In genomic region chr13:51617861-51618260, GRCm38 (mm10) we compare ENCODE assay signal across 8 mouse cellular contexts. TPM values are rescaled to one million over a fixed set of nuclear protein-coding genes. Genes with fewer than 3 reads are reported as not detected.
A peak's percentile ranks its signal among the peaks of the same experiment; 100 is the strongest.
DNase-seq lines count a peak whose midpoint lies in the region; ATAC-seq and TF ChIP-seq lines count a peak whose summit lies in the region.

No protein-coding gene starts in this region.

- no peak overlapping the region for H3K4me2 ChIP-seq in intestine, postnatal 0 days (replicated peaks; ENCODE audit: low read depth)
- no peak overlapping the region for H3K4me2 ChIP-seq in intestine, embryonic 16.5 days (ENCODE audit: low read depth, low read length)
- H3K4me2 ChIP-seq in hindbrain, embryonic 11.5 days (replicated peaks; ENCODE audit: low read depth, low read length), result no peak overlapping the region
- H3K4me2 ChIP-seq in midbrain, embryonic 15.5 days, result no peak overlapping the region

- no peak overlapping the region for H3K9ac ChIP-seq in intestine, postnatal 0 days (ENCODE audit: low read depth, low read length)
- H3K9ac ChIP-seq in intestine, embryonic 16.5 days (ENCODE audit: low read depth, low read length), result no peak overlapping the region
- H3K9ac ChIP-seq in hindbrain, embryonic 11.5 days (ENCODE audit: low read depth, low read length), result no peak overlapping the region
- H3K9ac ChIP-seq in midbrain, embryonic 15.5 days, result no peak overlapping the region

- no peak overlapping the region for H3K27ac ChIP-seq in intestine, postnatal 0 days (ENCODE audit: low read depth, low read length)
- no peak overlapping the region for H3K27ac ChIP-seq in intestine, embryonic 16.5 days (ENCODE audit: low read length)
- no peak overlapping the region for H3K27ac ChIP-seq in bone marrow macrophage, adult 2 months (ENCODE audit: insufficient read depth, low read depth, low read length)
- no peak overlapping the region for H3K27ac ChIP-seq in hindbrain, embryonic 11.5 days (ENCODE audit: low read depth, low read length)
- H3K27ac ChIP-seq in midbrain, embryonic 15.5 days, result no peak overlapping the region

- TF ChIP-seq CTCF in intestine, postnatal 0 days (IDR thresholded peaks at IDR 0.05; ENCODE audit: low read depth), result peak; percentile 85
- TF ChIP-seq CTCF in bone marrow macrophage, adult 2 months (IDR thresholded peaks at IDR 0.05; ENCODE audit: low read depth, low read length), result peak; percentile 96

- no peaks in the 10 kb centered on the region for H3K36me3 ChIP-seq in intestine, postnatal 0 days (ENCODE audit: control insufficient read depth, insufficient read depth)
- no peaks in the 10 kb centered on the region for H3K36me3 ChIP-seq in intestine, embryonic 16.5 days (ENCODE audit: control insufficient read depth, insufficient read depth, low read length)
- no peaks in the 10 kb centered on the region for H3K36me3 ChIP-seq in hindbrain, embryonic 11.5 days (ENCODE audit: control insufficient read depth, insufficient read depth, low read length)
- H3K36me3 ChIP-seq in midbrain, embryonic 15.5 days (replicated peaks), result no peaks in the 10 kb centered on the region

- WGBS in intestine, postnatal 0 days, result 18% methylated on average over 6 of the region's 6 CpGs
- 21% methylated on average over 6 of the region's 6 CpGs for whole genome bisulfite sequencing in intestine, embryonic 16.5 days
- WGBS in hindbrain, embryonic 11.5 days, result 20% methylated on average over 6 of the region's 6 CpGs
- 19% methylated on average over 6 of the region's 6 CpGs for WGBS in midbrain, embryonic 15.5 days

- H3K4me3 ChIP-seq in intestine, postnatal 0 days (ENCODE audit: low read depth, low read length), result no peak overlapping the region
- H3K4me3 ChIP-seq in intestine, embryonic 16.5 days (ENCODE audit: low read length), result no peak overlapping the region
- no peak overlapping the region for H3K4me3 ChIP-seq in bone marrow macrophage, adult 2 months (ENCODE audit: insufficient read depth, low read length)
- no peak overlapping the region for H3K4me3 ChIP-seq in hindbrain, embryonic 11.5 days (ENCODE audit: low read depth, low read length)
- H3K4me3 ChIP-seq in midbrain, embryonic 15.5 days, result no peak overlapping the region

- H3K27me3 ChIP-seq in intestine, postnatal 0 days (replicated peaks; ENCODE audit: control insufficient read depth, insufficient read depth, low read length), result no peaks in the 10 kb centered on the region
- H3K27me3 ChIP-seq in intestine, embryonic 16.5 days (replicated peaks; ENCODE audit: control insufficient read depth, insufficient read depth, low read length), result no peaks in the 10 kb centered on the region
- no peaks in the 10 kb centered on the region for H3K27me3 ChIP-seq in hindbrain, embryonic 11.5 days (ENCODE audit: control insufficient read depth, insufficient read depth, low read length)
- H3K27me3 ChIP-seq in midbrain, embryonic 15.5 days (replicated peaks), result no peaks in the 10 kb centered on the region

- TF ChIP-seq POLR2A in bone marrow macrophage, adult 2 months (IDR thresholded peaks at IDR 0.05; ENCODE audit: borderline replicate concordance, low read depth, low read length), result no peak

- H3K4me1 ChIP-seq in intestine, postnatal 0 days (replicated peaks; ENCODE audit: control insufficient read depth, insufficient read depth, low read length), result no peaks in the 10 kb centered on the region
- no peaks in the 10 kb centered on the region for H3K4me1 ChIP-seq in intestine, embryonic 16.5 days (ENCODE audit: control insufficient read depth, insufficient read depth, low read length)
- no peaks in the 10 kb centered on the region for H3K4me1 ChIP-seq in bone marrow macrophage, adult 2 months (ENCODE audit: control insufficient read depth, insufficient read depth, low read length)
- H3K4me1 ChIP-seq in hindbrain, embryonic 11.5 days (replicated peaks; ENCODE audit: control insufficient read depth, insufficient read depth, low read length), result no peaks in the 10 kb centered on the region
- peaks cover 8% of the 10 kb centered on the region; the same call in 1 of the 2 replicates for H3K4me1 ChIP-seq in midbrain, embryonic 15.5 days

- DNase-seq in fibroblast of lung, adult 2 months (ENCODE audit: low read depth), result peak; percentile 20
- peak; percentile 91 for DNase-seq in hindbrain, embryonic 11.5 days (ENCODE audit: low spot score)
- DNase-seq in left cerebral cortex, postnatal 10 days (ENCODE audit: extremely low spot score in 1 of 2, low spot score in 2 of 2), result peak; percentile 61 to 64
- DNase-seq in telencephalon, adult 2 months (ENCODE audit: low read depth, low spot score), result peak; percentile 51

- ATAC-seq in intestine, postnatal 0 days, result no peak
- ATAC-seq in intestine, embryonic 16.5 days, result no peak
- ATAC-seq in hindbrain, embryonic 11.5 days (ENCODE audit: low FRiP score), result peak; percentile 47; the same call in 1 of the 2 replicates
- ATAC-seq in midbrain, embryonic 15.5 days (replicated peaks), result peak; percentile 63

- no peaks in the 10 kb centered on the region for H3K9me3 ChIP-seq in intestine, postnatal 0 days (ENCODE audit: control insufficient read depth)
- H3K9me3 ChIP-seq in intestine, embryonic 16.5 days (ENCODE audit: control insufficient read depth, low read length), result no peaks in the 10 kb centered on the region
- H3K9me3 ChIP-seq in hindbrain, embryonic 11.5 days (ENCODE audit: control insufficient read depth, low read length), result no peaks in the 10 kb centered on the region
- no peaks in the 10 kb centered on the region for H3K9me3 ChIP-seq in midbrain, embryonic 15.5 days

- intact Hi-C loops in left cerebral cortex, postnatal 10 days (cut with DNase I), result loop anchor here (2.0 to 10.0 kb wide), 3 partner anchors 49 to 423 kb away; partner anchors contain the start of gene Shc3

RNA-seq across cellular contexts. Expression of gene Cks2, which starts 27.2 kb away (rescaled TPM):
- 109 and 119 TPM in 2 replicates for polyA plus RNA-seq in intestine, postnatal 0 days (2015; fragmentation: Nextera tagmentation; extraction: Ambion mirVana)
- 247 and 266 TPM in 2 replicates for polyA plus RNA-seq in intestine, embryonic 16.5 days (2015; fragmentation: Nextera tagmentation; extraction: Ambion mirVana)
- polyA plus RNA-seq in bone marrow macrophage, adult 2 months (2012; ENCODE audit: insufficient read depth, insufficient read length, missing spikeins), result 67.4 and 76.4 TPM in 2 replicates
- 298 and 307 TPM in 2 replicates for polyA plus RNA-seq in hindbrain, embryonic 11.5 days (2014; fragmentation: Nextera tagmentation; extraction: Ambion mirVana)
- 1 to 10 TPM; 4.6 to 6.3 TPM for total RNA-seq in left cerebral cortex, postnatal 10 days (2021)
- polyA plus RNA-seq in midbrain, embryonic 15.5 days (2015; fragmentation: Nextera tagmentation; extraction: Ambion mirVana), result 36.9 and 42.6 TPM in 2 replicates

RNA-seq across cellular contexts. Expression of gene Secisbp2, which starts 33.6 kb away (rescaled TPM):
- polyA plus RNA-seq in intestine, postnatal 0 days (2015; fragmentation: Nextera tagmentation; extraction: Ambion mirVana), result 20.2 and 26.1 TPM in 2 replicates
- 23.7 and 28.9 TPM in 2 replicates for polyA plus RNA-seq in intestine, embryonic 16.5 days (2015; fragmentation: Nextera tagmentation; extraction: Ambion mirVana)
- 19.8 and 20.5 TPM in 2 replicates for polyA plus RNA-seq in bone marrow macrophage, adult 2 months (2012; ENCODE audit: insufficient read depth, insufficient read length, missing spikeins)
- 30.0 and 35.3 TPM in 2 replicates for polyA plus RNA-seq in hindbrain, embryonic 11.5 days (2014; fragmentation: Nextera tagmentation; extraction: Ambion mirVana)
- 10 to 100 TPM; 16.4 TPM for total RNA-seq in left cerebral cortex, postnatal 10 days (2021)
- 32.0 and 33.0 TPM in 2 replicates for polyA plus RNA-seq in midbrain, embryonic 15.5 days (2015; fragmentation: Nextera tagmentation; extraction: Ambion mirVana)

RNA-seq across cellular contexts. Expression of gene Shc3, which starts 48.6 kb away (rescaled TPM):
- 0.17 TPM in 2 replicates for polyA plus RNA-seq in intestine, postnatal 0 days (2015; fragmentation: Nextera tagmentation; extraction: Ambion mirVana)
- 0.07 and 0.16 TPM in 2 replicates for polyA plus RNA-seq in intestine, embryonic 16.5 days (2015; fragmentation: Nextera tagmentation; extraction: Ambion mirVana)
- polyA plus RNA-seq in bone marrow macrophage, adult 2 months (2012; ENCODE audit: insufficient read depth, insufficient read length, missing spikeins), result not detected in 2 replicates
- polyA plus RNA-seq in hindbrain, embryonic 11.5 days (2014; fragmentation: Nextera tagmentation; extraction: Ambion mirVana), result 3.4 and 5.6 TPM in 2 replicates
- total RNA-seq in left cerebral cortex, postnatal 10 days (2021), result 100 to 1,000 TPM; 189 to 212 TPM
- polyA plus RNA-seq in midbrain, embryonic 15.5 days (2015; fragmentation: Nextera tagmentation; extraction: Ambion mirVana), result 7.4 and 8.1 TPM in 2 replicates

Comparison
In these comparisons a context has a peak if more than half of its experiments do, and no peak if none do; other contexts are left out.
1. ATAC-seq: peak in hindbrain, embryonic 11.5 days (single experiment) and midbrain, embryonic 15.5 days (single experiment); none in intestine, postnatal 0 days (single experiment) and intestine, embryonic 16.5 days (single experiment).
2. DNase-seq: peak in every context shown above with its lines; median percentile 91 in hindbrain, embryonic 11.5 days; 62 in left cerebral cortex, postnatal 10 days; 51 in telencephalon, adult 2 months; 20 in fibroblast of lung, adult 2 months.